Mouse (Mus musculus) layer of hippocampus, adult 2 months (tissue): ENCODE results near the gene Wwp2. TPM values are rescaled to one million over a fixed set of nuclear protein-coding genes. Genes with fewer than 3 reads are reported as not detected.

ENCODE experiments used
- DNase-seq, 2 experiments: peaks; one replicate each; pipeline ENCODE4 v3.0.0; 2022; ENCODE audit warnings: low spot score in 2 of 2
- H3K27ac ChIP-seq: fragments of 200-600 bp; 2 replicates; pipeline ENCODE4 v1.8.1; 2022
- H3K4me3 ChIP-seq: fragments of 200-600 bp; 2 replicates; pipeline ENCODE4 v1.8.1; 2022; ENCODE audit warnings: mild to moderate bottlenecking
- CTCF ChIP-seq: fragments of 200-600 bp; conservative IDR thresholded peaks from 2 replicates; pipeline ENCODE4 v1.8.1; 2022; ENCODE audit warnings: antibody characterized with exemption, mild to moderate bottlenecking, moderate library complexity
- total RNA-seq, 2 experiments: library from RNA; stranded (reverse); gene quantifications; 2 replicates each; pipeline ENCODE4 v1.2.3; 2021

Gene Wwp2
- total RNA-seq, 2 experiments from 2014 or later, result 37.1 to 38.0 TPM

- Histone ChIP-seq H3K4me3 (no peak overlapping the region), H3K27ac (no peak overlapping the region)
- no peak for DNase-seq
- TF ChIP-seq CTCF, result no peak
Observed at GRCm38 (mm10) chr8:107571486-107572135, 135.4 kb downstream of the Wwp2 start.

GRCm38 (mm10) chr8:107572497-107572896, 136.3 kb downstream of the Wwp2 start:
- peak; percentile 84 for TF ChIP-seq CTCF
- DNase-seq, result peak; percentile 42 to 65
- H3K27ac ChIP-seq, result no peak overlapping the region
- H3K4me3 ChIP-seq, result no peak overlapping the region

- TF ChIP-seq CTCF, result no peak
- Histone ChIP-seq H3K27ac (no peak overlapping the region), H3K4me3 (no peak overlapping the region)
- no peak for DNase-seq
Observed at GRCm38 (mm10) chr8:107574771-107575170, 138.6 kb downstream of the Wwp2 start.

GRCm38 (mm10) chr8:107576702-107577101, 140.5 kb downstream of the Wwp2 start:
- Histone ChIP-seq H3K27ac (no peak overlapping the region), H3K4me3 (no peak overlapping the region)
- TF ChIP-seq CTCF, result peak; percentile 98
- DNase-seq, result peak; percentile 83 to 88

GRCm38 (mm10) chr8:107577640-107578039, 141.5 kb downstream of the Wwp2 start:
- TF ChIP-seq CTCF, result no peak
- no peak for DNase-seq
- Histone ChIP-seq H3K4me3 (no peak overlapping the region), H3K27ac (no peak overlapping the region)

GRCm38 (mm10) chr8:107578132-107578531, 142.0 kb downstream of the Wwp2 start:
- H3K4me3 ChIP-seq, result no peak overlapping the region
- no peak for TF ChIP-seq CTCF
- no peak overlapping the region for H3K27ac ChIP-seq
- no peak for DNase-seq

- Histone ChIP-seq H3K4me3 (no peak overlapping the region), H3K27ac (no peak overlapping the region)
- no peak for TF ChIP-seq CTCF
- DNase-seq, result no peak
Observed at GRCm38 (mm10) chr8:107578541-107578940, 142.4 kb downstream of the Wwp2 start.

GRCm38 (mm10) chr8:107580879-107581278, 144.7 kb downstream of the Wwp2 start:
- no peak for DNase-seq
- no peak overlapping the region for H3K4me3 ChIP-seq
- H3K27ac ChIP-seq, result no peak overlapping the region
- TF ChIP-seq CTCF, result no peak

GRCm38 (mm10) chr8:107581536-107581935, 145.4 kb downstream of the Wwp2 start:
- H3K27ac ChIP-seq, result no peak overlapping the region
- no peak overlapping the region for H3K4me3 ChIP-seq
- no peak for TF ChIP-seq CTCF
- DNase-seq, result no peak

GRCm38 (mm10) chr8:107582136-107582535, 146.0 kb downstream of the Wwp2 start:
- Histone ChIP-seq H3K27ac (no peak overlapping the region), H3K4me3 (no peak overlapping the region)
- no peak for TF ChIP-seq CTCF
- no peak for DNase-seq

GRCm38 (mm10) chr8:107587429-107587994, 151.3 kb downstream of the Wwp2 start:
- peak overlapping the region; percentile 96 for H3K27ac ChIP-seq
- no peak for DNase-seq
- no peak for TF ChIP-seq CTCF

GRCm38 (mm10) chr8:107587995-107588780, 152.0 kb downstream of the Wwp2 start, which contains the start of gene Psmd7:
Gene Psmd7, minus strand, starts transcription at chr8:107588464.
- peak; percentile 94 to 96 for DNase-seq
- peak within 1 kb of the TSS; percentile 86 for H3K4me3 ChIP-seq
- peak within 1 kb of the TSS; percentile 96 for H3K27ac ChIP-seq
- peak; percentile 74 for TF ChIP-seq CTCF

More at GRCm38 (mm10) chr8:107587429-107587994, 151.3 kb downstream of the Wwp2 start:
- peak overlapping the region; percentile 86 for H3K4me3 ChIP-seq

GRCm38 (mm10) chr8:107593967-107594729, 158.0 kb downstream of the Wwp2 start:
- no peak for DNase-seq

More at GRCm38 (mm10) chr8:107593967-107594729, 158.0 kb downstream of the Wwp2 start:
- Histone ChIP-seq H3K4me3 (no peak overlapping the region), H3K27ac (no peak overlapping the region)
- TF ChIP-seq CTCF, result no peak
